Mouse (Mus musculus) heart, postnatal 0 days (tissue): ENCODE measurements around the gene Ints5.
"Not testable (repeated sequence)": the region's sequence is repeated elsewhere in the genome, so short reads cannot be mapped to it uniquely, and the experiment has no call there.

Experiments
- CTCF ChIP-seq: IDR thresholded peaks from 2 replicates; pipeline ENCODE4 v1.5.1; 2016; ENCODE audit warnings: antibody characterized with exemption, control low read depth, low read depth
- EP300 ChIP-seq: IDR thresholded peaks from 2 replicates; pipeline ENCODE4 v1.6.1; 2016; ENCODE audit warnings: antibody characterized with exemption, low read depth

- not testable (repeated sequence) for TF ChIP-seq CTCF, EP300
Observed at GRCm38 (mm10) chr19:8870381-8870780, 22.4 kb upstream of the Ints5 start.
